Mouse (Mus musculus) c-Kit-positive CD71-positive TER-119-positive erythroid progenitor cells, embryonic 14.5 days (primary cell): ENCODE results near the gene Slc1a2.

ENCODE experiments used
- DNase-seq: peaks from one replicate; pipeline ENCODE4 v3.0.0-alpha.2; 2013; ENCODE audit warnings: low spot score

Slc1a2 gene

GRCm38 (mm10) chr2:102663865-102664264 is 5.4 kb downstream of the Slc1a2 start:
- no peak for DNase-seq

GRCm38 (mm10) chr2:102667981-102668380 is 9.5 kb downstream of the Slc1a2 start:
- DNase-seq = no peak

GRCm38 (mm10) chr2:102669580-102669979 is 11.1 kb downstream of the Slc1a2 start:
- no peak for DNase-seq

- DNase-seq = no peak
Observed at GRCm38 (mm10) chr2:102674582-102674981, 16.1 kb downstream of the Slc1a2 start.

DNA sequence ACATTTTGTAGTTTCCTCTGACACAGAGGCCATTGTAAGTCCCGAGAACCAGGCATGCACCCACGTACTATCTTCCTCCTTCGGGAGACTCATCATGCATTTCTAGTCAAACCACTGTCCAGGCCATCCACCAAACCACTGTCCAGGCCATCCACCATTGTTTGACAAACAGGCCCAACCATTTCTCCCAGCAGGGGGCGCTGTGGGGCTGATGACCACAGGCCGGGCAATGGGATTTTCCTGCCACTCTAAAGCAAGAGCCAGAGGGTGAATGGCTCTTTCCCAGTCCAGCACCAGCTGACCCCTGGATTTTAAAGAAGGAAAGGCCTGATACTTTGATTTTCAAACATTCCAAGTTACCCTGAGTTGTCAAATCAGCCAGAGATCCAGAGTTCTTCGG is 16.8 kb downstream of the Slc1a2 start:
- peak; percentile 27 for DNase-seq

DNA sequence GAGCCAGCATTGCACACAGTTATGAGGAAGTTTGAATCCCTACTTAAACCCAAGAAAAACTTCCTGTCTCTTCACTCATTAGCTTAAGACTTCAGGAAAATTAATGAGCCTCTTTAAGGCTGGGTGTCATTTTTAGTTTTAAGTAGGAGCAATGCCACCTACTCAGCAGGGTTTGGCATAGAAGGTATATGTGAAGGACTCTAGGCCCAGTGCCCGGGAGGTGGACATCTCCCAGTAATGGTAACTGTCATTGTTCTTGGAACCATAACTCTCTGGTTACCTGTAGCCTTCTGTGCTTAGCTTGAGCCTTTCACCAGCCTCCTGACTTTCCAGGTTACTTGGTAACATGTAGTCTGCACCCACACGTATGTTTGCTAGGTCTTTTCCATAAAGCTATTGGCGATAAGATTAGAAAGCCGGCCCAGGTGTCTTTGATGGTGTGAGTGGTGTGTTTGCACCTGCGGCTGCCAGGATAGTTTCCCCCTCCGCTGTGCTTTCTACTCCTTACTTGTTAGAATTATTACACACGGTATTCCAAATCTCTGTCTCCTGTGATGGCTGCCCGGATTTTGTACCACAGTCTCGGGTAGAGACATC is 18.4 kb downstream of the Slc1a2 start:
- DNase-seq = no peak

DNA sequence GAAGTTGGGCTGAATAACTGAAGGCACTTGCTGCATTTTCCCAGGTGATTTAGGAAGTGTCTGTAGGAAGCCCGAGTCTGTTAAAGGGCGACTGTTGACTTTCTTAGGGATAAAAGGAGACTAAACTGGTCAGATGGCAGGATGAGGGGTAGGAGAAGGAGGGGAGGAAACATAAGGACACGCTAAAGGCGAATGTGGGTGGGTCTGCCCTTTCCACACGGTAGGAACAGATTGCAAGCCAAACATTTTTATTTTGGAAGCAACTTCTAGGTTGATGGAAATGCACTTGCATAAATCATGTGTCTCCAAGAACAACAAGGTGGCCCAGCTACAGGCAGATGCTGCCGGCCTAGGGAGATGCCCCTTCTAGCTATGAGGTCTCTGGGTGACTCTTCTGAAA is 18.9 kb downstream of the Slc1a2 start:
- no peak for DNase-seq

DNA sequence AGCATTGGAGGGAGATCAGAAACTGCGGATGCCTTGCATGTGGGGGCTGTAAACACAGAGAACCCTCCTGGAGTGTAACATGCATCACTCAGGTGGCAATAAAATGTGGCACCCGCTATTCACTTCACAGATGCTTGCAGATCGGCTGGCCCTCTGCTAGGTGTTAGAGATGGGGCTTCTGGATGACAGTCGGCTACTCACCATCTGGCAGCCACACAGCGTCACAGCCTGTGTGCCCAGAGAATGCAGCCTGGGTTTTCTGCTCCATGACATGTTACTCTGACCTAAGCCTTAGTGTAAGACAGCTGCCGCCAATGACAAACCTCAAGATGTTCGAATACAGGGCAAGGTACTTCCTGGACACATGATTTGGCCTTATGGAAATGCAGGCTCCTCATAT is 22.9 kb downstream of the Slc1a2 start:
- no peak for DNase-seq

DNA sequence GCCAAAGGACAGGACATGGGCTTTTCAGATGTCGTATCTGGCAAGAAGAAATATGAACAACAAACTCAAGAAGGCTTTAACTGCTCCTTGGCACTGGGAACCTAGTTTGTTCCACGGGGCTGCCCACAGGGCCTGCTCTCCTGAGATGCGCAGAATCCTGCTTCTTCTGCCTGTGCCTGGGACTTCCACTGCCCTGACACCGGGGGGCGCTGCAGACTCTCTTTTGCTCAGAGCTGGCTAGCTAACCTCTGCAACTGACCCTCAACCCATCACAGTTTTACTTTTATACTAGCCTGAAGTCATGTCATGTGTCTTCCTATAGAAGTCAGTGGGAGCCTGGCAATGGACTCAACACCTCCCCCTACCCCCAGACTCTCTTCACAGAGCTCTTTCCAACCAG is 23.7 kb downstream of the Slc1a2 start:
- peak; percentile 23 for DNase-seq

DNA sequence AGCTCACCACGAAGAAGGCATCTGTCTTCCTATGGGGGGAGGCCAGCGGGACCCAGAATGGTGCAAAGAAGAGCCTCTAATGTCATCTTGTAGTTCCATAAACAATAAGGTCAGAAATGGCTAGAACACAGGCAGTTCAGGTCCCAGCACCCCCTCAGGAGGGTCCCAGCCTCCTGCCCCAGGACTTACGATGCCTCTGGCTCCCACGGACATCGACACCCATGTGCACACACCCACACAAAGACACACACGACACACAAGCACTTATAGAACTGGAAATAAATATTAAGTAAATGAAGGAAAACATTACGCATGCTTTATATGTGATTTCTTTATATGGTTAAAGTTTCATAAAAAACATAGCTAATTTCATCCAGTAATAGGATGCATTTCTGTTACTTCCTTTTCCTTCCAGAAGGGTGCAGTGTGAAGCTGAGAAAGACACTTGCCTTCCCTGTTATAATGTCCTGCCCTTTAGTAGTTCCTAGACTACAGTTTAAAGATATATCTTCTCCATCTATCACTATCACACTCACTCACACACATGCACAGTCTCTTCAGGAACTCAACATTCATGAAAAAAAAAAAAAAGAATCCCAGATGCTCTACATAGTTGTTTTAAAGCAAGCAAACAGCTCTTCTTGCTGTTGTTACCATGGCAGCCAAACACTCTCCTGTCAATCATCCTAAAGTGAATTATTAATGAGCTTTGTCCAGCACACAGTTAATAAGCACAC is 27.1 kb downstream of the Slc1a2 start:
- DNase-seq = peak; percentile 14

DNA sequence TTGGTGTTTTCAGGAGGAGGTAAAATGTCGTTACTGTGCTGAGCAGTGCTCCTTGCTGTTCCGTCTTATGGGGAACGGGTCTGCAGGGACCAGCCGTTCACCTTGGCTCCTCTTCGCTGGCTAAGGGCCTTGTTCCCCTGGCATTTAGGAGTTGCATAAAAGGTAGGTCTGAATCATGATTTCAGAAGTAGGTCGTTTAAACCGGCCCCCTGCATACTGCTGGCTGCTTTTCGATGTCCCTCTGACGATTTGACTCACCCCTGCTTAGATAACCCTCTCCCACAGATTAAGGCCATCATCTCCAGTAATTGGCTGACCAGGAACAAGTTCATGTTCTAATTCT is 27.6 kb downstream of the Slc1a2 start:
- DNase-seq = no peak

DNA sequence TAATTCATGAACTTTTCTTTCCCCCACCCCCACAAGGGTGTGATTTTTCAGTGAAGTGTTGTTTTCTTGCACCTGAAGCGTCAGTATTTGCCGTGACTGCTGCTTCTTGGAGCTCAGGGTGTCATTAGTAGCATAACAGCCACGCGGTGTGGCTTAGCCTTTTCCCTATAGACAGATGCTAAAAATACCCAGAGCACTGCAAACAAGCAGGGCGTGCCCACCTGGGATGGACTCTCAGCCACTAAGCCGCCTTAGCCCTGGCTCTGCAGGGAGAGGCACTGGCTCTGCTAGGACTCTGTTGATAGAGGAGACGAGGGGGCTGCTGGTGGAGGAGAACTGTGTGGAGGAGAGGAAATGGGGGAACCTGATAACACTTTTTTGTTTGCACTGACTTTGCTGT is 35.1 kb downstream of the Slc1a2 start:
- no peak for DNase-seq

DNA sequence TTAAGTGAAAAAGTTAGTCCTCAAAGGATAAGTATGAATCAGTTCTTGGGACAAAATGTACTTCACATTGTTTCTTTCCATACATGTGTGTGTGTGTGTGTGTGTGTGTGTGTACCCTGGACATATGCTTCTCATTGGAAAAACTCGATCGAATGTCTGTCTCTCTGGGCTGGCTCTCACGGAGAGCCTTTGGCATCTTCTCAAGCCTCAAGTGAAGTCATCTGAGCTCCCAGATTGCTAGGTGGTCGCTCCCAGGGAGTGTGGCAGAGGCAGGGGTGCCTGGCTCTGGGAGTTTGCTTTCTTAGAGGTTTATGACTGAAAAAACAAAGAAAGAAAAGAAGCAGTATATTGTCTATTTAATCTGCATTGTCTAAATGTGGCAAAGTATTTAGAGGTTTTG is 36.3 kb downstream of the Slc1a2 start:
- no peak for DNase-seq

DNA sequence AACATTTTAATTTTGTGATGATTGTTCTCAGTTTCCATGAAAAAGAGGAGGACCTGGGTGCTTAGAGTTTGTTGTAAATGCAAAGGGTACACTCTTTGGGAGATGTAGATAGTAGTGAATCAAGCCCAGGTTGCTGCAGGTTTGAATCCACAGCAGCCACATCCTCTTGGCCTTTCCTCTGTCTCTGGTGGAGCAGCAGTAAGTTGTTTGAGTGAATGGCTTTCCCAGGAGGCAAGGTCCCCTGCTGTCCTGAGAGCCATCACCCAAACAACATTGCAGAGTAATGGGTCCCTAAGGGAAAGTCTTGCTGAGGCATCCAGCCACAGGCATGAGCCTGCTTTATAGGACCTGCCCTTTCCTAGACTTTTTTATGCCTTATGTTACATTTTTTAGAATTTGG is 37.1 kb downstream of the Slc1a2 start:
- DNase-seq = no peak

- DNase-seq = no peak
Observed at GRCm38 (mm10) chr2:102697732-102698131, 39.3 kb downstream of the Slc1a2 start.

GRCm38 (mm10) chr2:102699921-102700320 is 41.5 kb downstream of the Slc1a2 start:
- DNase-seq = no peak

DNA sequence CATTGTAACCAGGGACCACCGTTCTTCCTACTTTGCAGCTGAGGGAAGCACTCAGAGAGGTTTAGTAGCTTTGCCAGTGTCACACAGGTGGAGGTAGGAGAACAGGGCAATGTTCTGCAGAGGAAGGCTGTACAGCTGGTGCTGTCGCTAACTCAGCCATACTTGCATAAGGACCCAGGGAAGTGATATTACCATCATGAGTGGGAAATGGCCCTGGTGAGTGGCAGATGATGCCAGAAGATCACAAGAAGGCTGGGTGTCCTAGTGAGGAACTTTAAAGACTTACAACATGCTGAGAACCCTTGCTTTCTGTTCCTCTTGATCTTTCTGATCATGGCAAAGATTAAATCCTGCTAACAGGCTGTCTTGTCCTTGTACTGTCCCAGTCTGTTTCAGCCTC is 42.2 kb downstream of the Slc1a2 start:
- no peak for DNase-seq

DNA sequence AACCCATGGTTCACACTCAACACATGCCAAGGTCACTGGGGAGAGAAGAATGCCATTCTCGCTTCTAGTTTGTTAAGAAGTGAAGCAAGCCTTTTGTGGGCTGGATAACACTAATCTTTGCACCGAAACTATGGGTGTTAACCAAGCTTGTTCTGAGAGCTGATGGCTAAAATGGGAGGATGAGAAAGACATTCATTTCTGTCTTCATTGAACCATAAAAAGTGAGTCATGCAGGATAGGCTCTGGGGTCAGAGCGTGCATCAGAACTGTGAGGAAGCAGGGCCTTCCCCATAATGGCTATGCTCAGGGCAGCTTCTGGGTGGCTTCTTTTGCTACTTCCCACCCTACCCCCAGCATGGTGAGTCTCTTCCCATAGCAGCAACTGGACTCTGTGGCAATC is 42.9 kb downstream of the Slc1a2 start:
- no peak for DNase-seq

DNA sequence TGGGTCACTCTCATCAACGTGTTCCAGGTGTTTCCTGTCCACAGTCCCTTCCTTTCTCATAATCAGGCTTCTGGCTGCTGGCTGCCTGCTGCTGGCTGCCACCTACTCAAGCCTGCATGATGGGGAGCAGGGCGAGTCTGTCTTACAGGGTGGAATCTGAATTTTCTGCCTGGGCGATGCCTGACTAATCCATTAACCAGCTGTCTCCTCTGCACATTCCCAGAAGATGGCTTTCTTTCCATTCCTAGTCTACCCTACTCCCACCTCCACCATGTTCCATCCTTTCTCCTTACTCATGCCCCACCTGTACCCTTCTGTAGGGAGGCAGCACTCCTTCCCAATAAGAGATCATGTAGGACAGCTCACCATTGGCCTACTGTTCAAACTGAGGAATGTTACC is 45.1 kb downstream of the Slc1a2 start:
- no peak for DNase-seq

GRCm38 (mm10) chr2:102704781-102705180 is 46.3 kb downstream of the Slc1a2 start:
- DNase-seq = no peak

DNA sequence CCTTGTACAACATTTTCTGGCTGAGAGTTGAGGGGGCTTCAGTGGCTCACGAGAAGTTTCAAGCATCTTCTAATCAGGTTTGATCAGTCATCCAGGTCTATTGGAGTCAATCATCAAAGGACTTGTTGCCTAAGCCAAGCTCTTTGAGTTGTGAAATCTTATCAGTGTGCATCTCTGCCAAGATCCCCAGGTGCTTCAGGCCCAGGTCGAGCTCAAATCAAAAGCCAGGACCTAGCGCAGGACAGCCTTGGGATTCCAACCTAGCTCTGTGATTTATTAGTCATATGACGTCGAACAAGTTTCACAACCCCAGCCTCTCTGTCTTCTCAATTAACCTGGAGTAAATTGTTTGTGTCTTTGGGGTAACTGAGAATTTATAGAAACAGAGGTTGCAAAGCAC is 53.1 kb downstream of the Slc1a2 start:
- no peak for DNase-seq

DNA sequence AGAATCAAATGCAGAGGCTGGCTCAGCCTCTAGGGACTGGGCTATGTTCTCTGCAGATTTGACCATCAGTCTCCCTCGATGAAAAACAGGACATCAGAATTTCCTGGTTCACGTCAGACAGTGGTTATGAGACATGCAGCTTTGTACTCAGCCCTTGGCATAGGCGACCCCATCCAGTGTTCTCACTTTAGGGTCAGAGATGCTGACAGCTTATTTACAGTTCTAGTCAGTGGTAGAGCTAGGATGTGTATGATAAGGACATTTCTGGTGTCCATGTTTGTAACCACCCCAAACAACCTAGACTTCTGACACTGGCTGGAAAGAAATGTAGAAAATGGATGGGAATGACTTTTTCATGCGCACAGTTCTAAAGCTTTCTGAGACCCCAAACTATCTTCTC is 53.6 kb downstream of the Slc1a2 start:
- DNase-seq = no peak

GRCm38 (mm10) chr2:102712678-102713628 is 54.5 kb downstream of the Slc1a2 start:
- no peak for DNase-seq
